Mouse (Mus musculus) lung, embryonic 15.5 days (tissue): ENCODE results near the gene Ift52. TPM values are rescaled to one million over a fixed set of nuclear protein-coding genes. Genes with fewer than 3 reads are reported as not detected.
"Not testable (repeated sequence)": the region's sequence is repeated elsewhere in the genome, so short reads cannot be mapped to it uniquely, and the experiment has no call there.

Experiments used
- ATAC-seq: fragments of 200-750 bp; cut with Nextera tagmentation; 2 replicates; pipeline ENCODE4 v1.8.0; 2017; ENCODE audit warnings: moderate number of reproducible peaks, borderline replicate concordance; ENCODE audit not compliant: low FRiP score, low TSS enrichment; ENCODE audit errors: extremely low read depth
- H3K27ac ChIP-seq: fragments of 300-500 bp; sonication (generic); 2 replicates; pipeline ENCODE4 v1.5.1; 2015; ENCODE audit warnings: moderate library complexity, mild to moderate bottlenecking, inconsistent platforms
- H3K27me3 ChIP-seq: fragments of 300-500 bp; sonication (generic); 2 replicates; pipeline ENCODE4 v1.6.1; 2015; ENCODE audit warnings: inconsistent platforms
- H3K36me3 ChIP-seq: fragments of 300-500 bp; sonication (generic); 2 replicates; pipeline ENCODE4 v1.6.1; 2015; ENCODE audit warnings: inconsistent platforms
- H3K4me1 ChIP-seq: fragments of 300-500 bp; sonication (generic); 2 replicates; pipeline ENCODE4 v1.6.1; 2015; ENCODE audit warnings: inconsistent platforms
- H3K4me2 ChIP-seq: fragments of 300-500 bp; sonication (generic); 2 replicates; pipeline ENCODE4 v1.6.1; 2015; ENCODE audit warnings: inconsistent platforms, mild to moderate bottlenecking, moderate library complexity
- H3K4me3 ChIP-seq: fragments of 300-500 bp; sonication (generic); 2 replicates; pipeline ENCODE4 v1.5.1; 2015; ENCODE audit warnings: mild to moderate bottlenecking, inconsistent platforms
- H3K9ac ChIP-seq: fragments of 300-500 bp; sonication (generic); 2 replicates; pipeline ENCODE4 v1.6.1; 2015; ENCODE audit warnings: inconsistent platforms
- H3K9me3 ChIP-seq: fragments of 300-500 bp; sonication (generic); 2 replicates; pipeline ENCODE4 v1.6.1; 2016; ENCODE audit warnings: inconsistent platforms
- WGBS: fragments of 180-500 bp; shearing (Covaris S2); methylation state at CpG from one replicate; pipeline ENCODE4 v1.1.7; 2015; 5-methylcytosine and 5-hydroxymethylcytosine counted together
- polyA plus RNA-seq: library from polyadenylated mRNA; unstranded; fragments of >200 nt; fragmentation: Nextera tagmentation; extraction: Ambion mirVana; gene quantifications from 2 replicates; pipeline ENCODE4 v1.2.1, GENCODE M21; 2015

Gene Ift52
- polyA plus RNA-seq, 1 experiment from 2014 or later: 48.9 TPM

DNA sequence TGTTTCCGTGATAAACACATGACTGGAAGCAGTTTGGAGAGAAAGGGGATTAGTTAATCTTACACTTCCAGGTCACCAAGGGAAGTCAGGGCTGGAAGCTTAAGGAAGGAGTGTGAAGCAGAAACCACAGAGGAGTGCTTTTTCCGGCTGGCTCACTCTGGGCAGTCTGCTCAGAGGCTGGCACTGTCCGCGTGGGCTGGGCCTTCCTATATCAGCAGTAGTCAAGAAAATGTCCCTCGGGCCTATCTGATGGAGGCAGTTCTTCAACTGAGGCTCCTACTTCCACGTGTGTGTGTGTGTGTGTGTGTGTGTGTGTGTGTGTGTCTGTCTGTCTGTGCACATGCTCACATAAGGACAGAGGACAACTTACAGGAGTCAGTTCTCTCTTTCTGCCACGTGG is 22.8 kb downstream of the Ift52 start:
- Histone ChIP-seq H3K4me3 (no peak overlapping the region), H3K9ac (no peak overlapping the region), H3K27ac (no peak overlapping the region), H3K9me3 (no peaks in the 10 kb centered on the region), H3K4me1 (no peaks in the 10 kb centered on the region), H3K36me3 (peaks cover 79% of the 10 kb centered on the region), H3K4me2 (no peak overlapping the region), H3K27me3 (no peaks in the 10 kb centered on the region)
- 83% methylated on average over 7 of the region's 7 CpGs for WGBS
- no peak for ATAC-seq

DNA sequence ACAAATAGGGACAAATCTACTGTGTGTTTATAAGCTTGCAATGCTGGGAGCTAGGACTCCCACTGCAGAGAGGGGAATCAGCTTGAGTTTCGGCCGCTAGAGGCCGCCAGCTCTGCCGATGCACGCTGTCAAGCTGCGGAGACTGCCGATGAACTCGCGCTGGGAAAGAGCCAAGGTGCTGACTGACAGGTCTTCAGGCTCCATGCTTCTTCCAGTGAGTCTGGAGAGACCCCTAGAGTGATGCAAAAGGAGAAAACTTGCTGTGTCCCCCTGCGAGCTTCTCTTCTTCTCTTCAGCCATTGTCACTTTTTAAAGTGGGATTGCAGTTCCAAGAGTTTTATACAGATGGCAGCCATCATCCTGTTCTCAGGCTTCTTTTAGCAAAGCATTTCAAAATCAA is 31.0 kb downstream of the Ift52 start:
- WGBS: under 1% methylated on average over 10 of the region's 10 CpGs
- no peak overlapping the region for H3K27ac ChIP-seq
- no peaks in the 10 kb centered on the region for H3K4me1 ChIP-seq
- H3K4me2 ChIP-seq: peak overlapping the region; percentile 56
- no peak overlapping the region for H3K9ac ChIP-seq
- H3K4me3 ChIP-seq: peak overlapping the region; percentile 22; the same call in 1 of the 2 replicates
- peaks cover 36% of the 10 kb centered on the region for H3K36me3 ChIP-seq
- no peaks in the 10 kb centered on the region for H3K27me3 ChIP-seq
- H3K9me3 ChIP-seq: no peaks in the 10 kb centered on the region
- peak; percentile 83; the same call in 1 of the 2 replicates for ATAC-seq

DNA sequence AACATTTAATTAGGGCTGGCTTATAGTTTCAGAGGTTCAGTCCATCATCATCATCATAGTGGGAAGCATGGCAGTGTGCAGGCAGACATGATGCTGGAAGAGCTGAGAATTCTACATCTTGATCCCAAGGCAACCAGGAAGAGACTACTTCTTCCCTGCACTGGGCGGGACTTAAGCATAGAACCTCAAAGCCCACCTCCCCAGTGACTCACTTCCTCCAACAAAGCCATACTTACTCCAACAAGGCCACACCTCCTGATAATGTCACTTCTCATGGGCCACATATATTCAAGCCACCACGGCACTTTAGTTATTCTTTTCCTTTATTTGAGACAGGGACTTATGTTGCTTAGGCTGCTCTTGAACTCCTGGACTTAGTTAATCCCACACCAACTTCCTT is 32.0 kb downstream of the Ift52 start:
- peaks cover 5% of the 10 kb centered on the region for H3K4me1 ChIP-seq
- ATAC-seq: no peak
- no peak overlapping the region for H3K9ac ChIP-seq
- H3K27me3 ChIP-seq: no peaks in the 10 kb centered on the region
- no peak overlapping the region for H3K27ac ChIP-seq
- no peak overlapping the region for H3K4me2 ChIP-seq
- WGBS: 87% methylated on average over 2 of the region's 2 CpGs
- H3K9me3 ChIP-seq: no peaks in the 10 kb centered on the region
- no peak overlapping the region for H3K4me3 ChIP-seq
- H3K36me3 ChIP-seq: peaks cover 26% of the 10 kb centered on the region

DNA sequence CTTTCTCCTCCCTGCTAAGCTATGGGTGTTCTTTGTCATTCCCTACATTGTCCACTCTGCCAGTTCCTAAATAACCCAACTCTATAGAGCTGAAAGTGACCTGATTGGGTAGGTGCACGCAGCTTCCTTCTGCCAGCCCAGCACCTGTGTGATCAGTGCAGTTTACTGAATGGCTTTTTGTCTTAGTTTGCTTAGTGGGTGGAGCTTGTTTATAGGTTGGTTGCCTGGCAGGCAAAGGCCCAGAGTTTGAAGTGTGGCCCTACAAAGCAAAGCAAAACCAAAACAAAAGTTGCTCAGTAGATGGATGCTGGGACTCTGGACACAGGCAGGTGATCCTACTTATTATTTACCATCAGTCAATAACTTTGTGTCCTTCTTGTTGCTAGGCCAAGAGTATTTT is 34.5 kb downstream of the Ift52 start:
- no peaks in the 10 kb centered on the region for H3K9me3 ChIP-seq
- 69% methylated on average over 1 of the region's 1 CpGs for WGBS
- no peak overlapping the region for H3K9ac ChIP-seq
- no peak overlapping the region for H3K4me3 ChIP-seq
- H3K4me1 ChIP-seq: peaks cover 23% of the 10 kb centered on the region
- H3K27me3 ChIP-seq: no peaks in the 10 kb centered on the region
- no peak overlapping the region for H3K4me2 ChIP-seq
- no peak for ATAC-seq
- peaks cover 5% of the 10 kb centered on the region for H3K36me3 ChIP-seq
- H3K27ac ChIP-seq: no peak overlapping the region

DNA sequence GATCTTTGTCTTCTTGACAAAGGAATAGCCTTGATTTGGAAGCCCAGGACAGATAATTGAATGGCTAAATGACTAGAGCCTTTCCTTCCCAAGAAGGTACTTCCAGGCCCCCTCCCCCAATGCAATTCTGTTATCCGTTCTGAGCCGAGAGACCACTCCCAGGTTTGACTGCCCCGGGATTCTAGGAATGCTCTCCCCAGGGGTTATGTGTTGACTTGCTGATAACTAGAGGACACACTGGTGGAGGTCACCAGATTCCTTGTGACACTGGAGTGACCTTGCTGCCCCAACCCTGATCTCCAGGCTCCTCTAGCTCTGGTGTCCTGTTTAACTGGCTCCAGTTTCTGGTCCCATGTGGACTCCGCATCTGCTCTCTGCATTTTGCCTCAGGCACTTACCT is 34.9 kb downstream of the Ift52 start:
- Histone ChIP-seq H3K4me1 (peaks cover 27% of the 10 kb centered on the region), H3K9me3 (no peaks in the 10 kb centered on the region), H3K27me3 (no peaks in the 10 kb centered on the region), H3K27ac (no peak overlapping the region), H3K9ac (no peak overlapping the region), H3K4me3 (no peak overlapping the region), H3K36me3 (peaks cover under 1% of the 10 kb centered on the region), H3K4me2 (no peak overlapping the region)
- WGBS: 33% methylated on average over 4 of the region's 4 CpGs
- no peak for ATAC-seq

DNA sequence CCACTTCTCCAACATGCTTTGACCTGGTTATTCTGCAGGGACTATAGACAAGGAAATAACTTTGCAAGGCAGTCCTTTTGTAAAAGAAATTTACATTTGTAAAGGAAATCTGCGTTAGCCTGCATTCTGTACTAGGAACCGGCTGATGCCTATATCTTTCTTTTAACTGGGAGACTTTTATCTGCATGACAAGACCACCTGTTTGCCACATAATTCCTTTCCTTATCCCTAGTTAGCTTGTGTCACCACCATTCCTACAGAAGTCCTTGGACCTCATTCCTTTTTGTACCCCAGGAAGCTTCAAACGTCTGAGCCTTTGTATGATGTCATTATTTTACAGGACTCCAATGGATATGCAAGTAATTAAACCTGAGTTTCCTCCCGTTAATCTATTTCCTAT is 35.7 kb downstream of the Ift52 start:
- H3K36me3 ChIP-seq: no peaks in the 10 kb centered on the region
- no peak overlapping the region for H3K4me2 ChIP-seq
- H3K9me3 ChIP-seq: no peaks in the 10 kb centered on the region
- H3K4me3 ChIP-seq: no peak overlapping the region
- no peak overlapping the region for H3K27ac ChIP-seq
- no peaks in the 10 kb centered on the region for H3K27me3 ChIP-seq
- WGBS: 75% methylated on average over 4 of the region's 4 CpGs
- no peak for ATAC-seq
- H3K4me1 ChIP-seq: peaks cover 27% of the 10 kb centered on the region
- no peak overlapping the region for H3K9ac ChIP-seq

DNA sequence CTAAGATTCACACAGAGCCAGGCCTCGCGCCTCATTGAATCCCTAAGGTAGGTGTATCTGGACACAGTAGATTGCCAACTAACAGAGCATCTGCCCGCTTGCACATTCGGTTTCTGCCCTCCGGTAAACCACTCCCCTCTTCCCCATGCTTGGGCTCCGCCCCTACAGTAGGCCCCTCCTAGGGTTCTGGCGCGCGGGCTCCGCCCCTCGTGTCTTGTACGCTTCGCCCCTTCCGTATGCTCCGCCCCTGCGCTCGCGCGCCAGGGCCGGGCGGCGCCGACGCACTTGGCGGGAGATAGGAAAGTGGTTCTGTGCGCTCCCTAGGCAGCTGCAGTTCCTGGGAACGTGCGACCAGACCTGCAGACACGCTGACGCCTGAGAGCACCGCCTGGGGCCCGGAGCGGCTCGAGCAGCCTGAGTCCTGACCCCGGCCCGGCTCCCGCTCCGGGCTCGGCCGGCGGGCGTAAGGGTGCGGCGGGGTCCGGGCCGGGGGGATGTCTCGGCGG is 37.2 kb downstream of the Ift52 start, which contains the start of gene Mybl2:
Mybl2 (plus strand) TSS at position 353 of the 506 bp plus-strand sequence.
- Histone ChIP-seq H3K4me2 (peak within 1 kb of the TSS; percentile 100), H3K4me3 (peak within 1 kb of the TSS; percentile 81), H3K9me3 (no peaks in the 10 kb centered on the region), H3K27ac (peak within 1 kb of the TSS; percentile 67), H3K27me3 (no peaks in the 10 kb centered on the region), H3K9ac (peak within 1 kb of the TSS; percentile 68), H3K4me1 (peaks cover 27% of the 10 kb centered on the region), H3K36me3 (no peaks in the 10 kb centered on the region)
- ATAC-seq: peak; percentile 99
- under 1% methylated on average over 48 of the region's 48 CpGs for WGBS

DNA sequence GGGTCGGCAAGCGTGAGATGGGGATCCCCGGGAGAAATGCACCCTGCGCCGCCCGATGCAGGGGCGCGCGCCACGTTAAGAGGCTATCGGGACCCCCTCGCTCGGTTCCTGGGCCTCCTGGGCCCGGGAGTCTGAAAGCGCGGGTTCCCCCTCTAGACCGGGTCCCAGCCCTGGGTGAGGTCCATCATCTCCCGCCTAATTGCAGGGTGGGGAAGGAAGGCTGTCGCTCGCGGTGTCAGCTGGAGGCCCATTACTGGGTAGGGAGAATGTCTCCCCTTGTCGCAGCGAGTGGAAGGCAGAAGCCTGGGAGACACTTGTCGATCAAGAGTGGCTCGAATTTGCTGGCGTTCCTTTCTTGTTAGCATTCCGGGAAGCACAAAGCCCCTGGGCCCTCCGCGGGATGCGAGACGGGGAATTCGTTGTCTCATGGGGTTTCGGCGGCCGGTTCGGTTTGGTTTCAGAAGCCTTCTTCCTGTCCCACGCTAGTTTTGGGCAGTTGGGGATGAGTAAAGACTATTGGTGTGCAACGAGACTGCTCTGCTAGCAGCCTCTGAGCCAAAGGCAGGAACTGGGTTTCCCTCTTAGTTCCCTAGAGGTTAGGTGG is 37.8 kb downstream of the Ift52 start:
- Histone ChIP-seq H3K4me1 (peaks cover 27% of the 10 kb centered on the region), H3K36me3 (no peaks in the 10 kb centered on the region), H3K4me2 (peak overlapping the region; percentile 100), H3K9me3 (no peaks in the 10 kb centered on the region), H3K27me3 (no peaks in the 10 kb centered on the region), H3K27ac (peak overlapping the region; percentile 67), H3K9ac (peak overlapping the region; percentile 68), H3K4me3 (peak overlapping the region; percentile 81)
- peak; percentile 11; the same call in 1 of the 2 replicates for ATAC-seq
- WGBS: under 1% methylated on average over 37 of the region's 38 CpGs

DNA sequence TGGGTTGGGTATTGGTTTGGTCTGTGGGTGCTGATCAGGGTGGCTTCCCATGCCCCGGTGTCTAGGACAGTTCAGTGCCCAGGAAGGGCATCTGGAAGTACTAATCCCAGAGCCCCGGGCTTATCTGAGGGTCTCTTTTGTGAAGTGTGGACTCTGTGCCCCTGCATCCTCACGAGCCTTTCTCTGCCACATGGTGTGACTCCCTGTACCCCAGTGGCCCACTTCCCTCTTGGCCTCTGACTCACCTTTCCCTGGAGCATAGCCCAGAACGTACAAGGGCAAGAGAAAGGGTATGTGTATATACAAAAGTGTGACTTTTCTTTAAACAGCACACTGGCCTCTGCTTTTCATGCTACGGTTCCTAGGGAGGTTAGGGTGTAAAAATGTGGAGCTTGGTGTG is 38.6 kb downstream of the Ift52 start:
- 19% methylated on average over 5 of the region's 5 CpGs for WGBS
- Histone ChIP-seq H3K9ac (peak overlapping the region; percentile 68), H3K9me3 (no peaks in the 10 kb centered on the region), H3K27ac (no peak overlapping the region), H3K36me3 (no peaks in the 10 kb centered on the region), H3K4me1 (peaks cover 27% of the 10 kb centered on the region), H3K4me2 (peak overlapping the region; percentile 100), H3K4me3 (peak overlapping the region; percentile 81), H3K27me3 (no peaks in the 10 kb centered on the region)
- ATAC-seq: no peak

DNA sequence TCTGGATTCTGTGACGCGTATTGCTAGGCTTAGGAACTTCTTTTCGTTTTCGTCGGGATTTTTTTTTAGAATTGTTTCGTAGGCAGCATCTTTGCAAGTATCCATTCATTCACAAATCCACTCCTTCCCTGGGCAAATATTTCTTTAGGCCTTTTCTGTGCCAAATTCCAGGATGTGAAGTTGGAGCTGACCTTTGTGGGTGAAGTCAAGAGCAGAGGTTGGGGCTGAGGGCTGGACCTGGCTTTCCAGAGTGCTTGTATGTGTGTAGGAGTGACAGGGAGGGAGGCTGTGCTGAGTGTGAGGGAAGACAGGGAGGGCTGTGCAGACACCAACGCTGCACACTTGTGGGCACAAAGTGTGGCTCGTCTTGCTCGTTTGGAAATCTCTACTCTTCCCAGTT is 39.4 kb downstream of the Ift52 start:
- no peak overlapping the region for H3K9ac ChIP-seq

DNA sequence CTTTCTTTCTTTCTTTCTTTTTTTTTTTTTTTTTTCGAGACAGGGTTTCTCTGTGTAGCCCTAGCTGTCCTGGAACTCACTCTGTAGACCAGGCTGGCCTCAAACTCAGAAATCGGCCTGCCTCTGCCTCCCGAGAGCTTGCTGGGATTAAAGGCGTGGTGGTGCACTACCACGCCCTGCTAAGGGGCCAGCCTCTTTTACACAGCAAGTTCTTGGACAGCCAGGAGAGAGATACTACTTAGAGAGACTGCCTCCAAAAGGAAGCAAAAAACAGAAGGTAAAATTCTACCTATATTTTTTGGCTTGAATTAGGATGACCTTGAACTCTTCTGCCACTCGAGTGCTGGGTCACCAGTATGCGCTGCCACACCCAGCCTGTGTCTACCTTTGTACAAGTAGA is 41.8 kb downstream of the Ift52 start:
- not testable (repeated sequence) for ATAC-seq, H3K27me3 ChIP-seq, H3K27ac ChIP-seq, H3K9me3 ChIP-seq, H3K9ac ChIP-seq, H3K4me2 ChIP-seq, H3K4me3 ChIP-seq
- Histone ChIP-seq H3K36me3 (peaks cover 17% of the 10 kb centered on the region), H3K4me1 (peaks cover 23% of the 10 kb centered on the region)
- WGBS: 90% methylated on average over 7 of the region's 7 CpGs

More for the DNA sequence above, 39.4 kb downstream of the Ift52 start:
- Histone ChIP-seq H3K27ac (no peak overlapping the region), H3K27me3 (no peaks in the 10 kb centered on the region), H3K4me2 (peak overlapping the region; percentile 100; the same call in 1 of the 2 replicates), H3K4me3 (no peak overlapping the region), H3K36me3 (peaks cover 3% of the 10 kb centered on the region; the same call in 1 of the 2 replicates), H3K4me1 (peaks cover 27% of the 10 kb centered on the region), H3K9me3 (no peaks in the 10 kb centered on the region)
- ATAC-seq: no peak
- 70% methylated on average over 9 of the region's 9 CpGs for WGBS

DNA sequence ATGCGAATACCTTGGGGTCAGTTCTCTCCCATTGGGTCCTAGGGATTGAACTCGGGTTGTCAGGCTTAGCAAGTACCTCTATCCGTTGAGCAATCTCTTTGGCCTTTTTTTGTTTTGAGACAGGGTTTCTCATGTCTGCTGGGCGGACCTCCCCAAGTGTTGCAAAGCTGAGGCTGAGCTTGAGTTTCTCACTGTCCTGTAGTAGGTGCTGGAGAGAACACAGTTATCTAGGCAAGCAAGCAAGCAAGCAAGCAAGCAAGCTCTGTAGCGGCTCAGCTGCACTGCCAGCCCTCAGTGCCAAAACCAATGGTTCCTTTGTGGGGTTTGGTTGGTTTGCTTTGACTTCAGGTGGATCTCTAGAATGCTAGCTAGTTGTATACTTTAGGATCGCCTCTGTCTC is 43.5 kb downstream of the Ift52 start:
- 80% methylated on average over 6 of the region's 6 CpGs for WGBS
- Histone ChIP-seq H3K27me3 (no peaks in the 10 kb centered on the region), H3K27ac (no peak overlapping the region), H3K9me3 (no peaks in the 10 kb centered on the region), H3K4me2 (no peak overlapping the region), H3K9ac (no peak overlapping the region), H3K4me3 (no peak overlapping the region), H3K4me1 (peaks cover 15% of the 10 kb centered on the region), H3K36me3 (peaks cover 23% of the 10 kb centered on the region)
- ATAC-seq: no peak
